Mouse (Mus musculus) forebrain, embryonic 10.5 days (tissue): ENCODE data around the gene Dusp12. TPM values are rescaled to one million over a fixed set of nuclear protein-coding genes. Genes with fewer than 3 reads are reported as not detected.

Experiments
- DNase-seq: peaks from one replicate; pipeline ENCODE4 v3.0.0-alpha.2; 2017; ENCODE audit warnings: low spot score; ENCODE audit errors: extremely low spot score
- H3K27ac ChIP-seq: fragments of 300-500 bp; sonication (generic); 2 replicates; pipeline ENCODE4 v1.5.1; 2016; ENCODE audit warnings: mild to moderate bottlenecking
- H3K27me3 ChIP-seq: fragments of 300-500 bp; sonication (generic); 2 replicates; pipeline ENCODE4 v1.6.1; 2016; ENCODE audit warnings: mild to moderate bottlenecking; ENCODE audit not compliant: poor library complexity, severe bottlenecking
- H3K36me3 ChIP-seq: fragments of 300-500 bp; sonication (generic); replicated peaks from 2 replicates; pipeline ENCODE4 v1.6.1; 2016; ENCODE audit warnings: mild to moderate bottlenecking, moderate library complexity
- H3K4me1 ChIP-seq: fragments of 300-500 bp; sonication (generic); 2 replicates; pipeline ENCODE4 v1.6.1; 2016
- H3K4me3 ChIP-seq: fragments of 300-500 bp; sonication (generic); 2 replicates; pipeline ENCODE4 v1.5.1; 2016; ENCODE audit warnings: mild to moderate bottlenecking, moderate library complexity
- H3K9me3 ChIP-seq: fragments of 300-500 bp; sonication (generic); 2 replicates; pipeline ENCODE4 v1.6.1; 2016; ENCODE audit warnings: mild to moderate bottlenecking, moderate library complexity
- WGBS: fragments of 180-500 bp; shearing (Covaris S2); methylation state at CpG from one replicate; pipeline ENCODE4 v1.1.7; 2016; 5-methylcytosine and 5-hydroxymethylcytosine counted together
- polyA plus RNA-seq: library from polyadenylated mRNA; unstranded; fragments of >200 nt; fragmentation: Nextera tagmentation; extraction: Ambion mirVana; gene quantifications from 2 replicates; pipeline ENCODE4 v1.2.1, GENCODE M21; 2016

The Dusp12 gene
- polyA plus RNA-seq, 1 experiment from 2014 or later, result 33.2 TPM

GRCm38 (mm10) chr1:170865406-170865805 is 19.9 kb downstream of the Dusp12 start:
- Histone ChIP-seq H3K27me3 (no peaks in the 10 kb centered on the region), H3K4me3 (no peak overlapping the region), H3K9me3 (no peaks in the 10 kb centered on the region), H3K27ac (no peak overlapping the region), H3K4me1 (peaks cover 11% of the 10 kb centered on the region), H3K36me3 (no peaks in the 10 kb centered on the region)
- 94% methylated on average over 5 of the region's 5 CpGs for WGBS
- no peak for DNase-seq

- Histone ChIP-seq H3K27ac (no peak overlapping the region), H3K36me3 (no peaks in the 10 kb centered on the region), H3K4me3 (no peak overlapping the region), H3K27me3 (no peaks in the 10 kb centered on the region), H3K9me3 (no peaks in the 10 kb centered on the region), H3K4me1 (peaks cover 11% of the 10 kb centered on the region)
- 91% methylated on average over 3 of the region's 3 CpGs for WGBS
- no peak for DNase-seq
These were observed 20.6 kb downstream of the Dusp12 start for GRCm38 (mm10) chr1:170864754-170865153.

DNA sequence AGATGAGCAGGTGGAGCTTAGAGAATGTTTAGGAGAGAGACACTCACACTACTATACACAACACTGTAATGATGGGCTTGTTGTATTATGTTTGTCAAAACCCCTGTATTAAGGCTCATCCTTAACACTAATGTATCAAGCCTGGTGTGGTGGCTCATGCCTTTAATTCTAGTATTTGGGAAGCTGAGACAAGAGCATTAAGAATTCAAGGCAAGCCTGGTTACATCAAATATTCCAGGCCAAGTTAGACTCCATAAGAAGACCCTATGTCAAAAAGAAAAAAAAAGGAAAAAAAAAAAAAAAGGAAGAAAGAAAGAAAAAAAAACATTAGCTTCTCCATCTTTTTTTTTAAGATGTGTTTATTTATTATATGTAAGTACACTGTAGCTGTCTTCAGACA is 21.1 kb downstream of the Dusp12 start:
- DNase-seq, result no peak
- Histone ChIP-seq H3K36me3 (no peaks in the 10 kb centered on the region), H3K4me3 (no peak overlapping the region), H3K27me3 (no peaks in the 10 kb centered on the region), H3K27ac (no peak overlapping the region), H3K9me3 (no peaks in the 10 kb centered on the region), H3K4me1 (peaks cover 11% of the 10 kb centered on the region)

- Histone ChIP-seq H3K4me1 (peaks cover 11% of the 10 kb centered on the region), H3K27me3 (no peaks in the 10 kb centered on the region), H3K4me3 (no peak overlapping the region), H3K9me3 (no peaks in the 10 kb centered on the region), H3K36me3 (no peaks in the 10 kb centered on the region), H3K27ac (no peak overlapping the region)
- WGBS, result 83% methylated on average over 4 of the region's 4 CpGs
- DNase-seq, result no peak
These were observed 22.3 kb downstream of the Dusp12 start for GRCm38 (mm10) chr1:170863033-170863432.

DNA sequence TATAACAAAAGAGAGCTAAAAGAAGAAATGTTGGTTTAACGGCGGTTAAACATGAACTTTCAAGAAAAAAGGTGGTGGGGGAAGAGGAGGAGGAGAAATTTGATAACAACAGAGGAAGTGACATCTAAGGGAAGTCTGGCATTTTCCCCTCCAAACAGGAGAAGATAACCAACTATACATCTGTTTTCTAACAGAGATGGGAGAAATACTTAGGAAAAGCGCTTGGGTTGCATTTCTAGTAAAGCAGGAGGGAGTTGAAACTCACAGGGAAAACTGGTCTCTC is 23.0 kb downstream of the Dusp12 start:
- no peaks in the 10 kb centered on the region for H3K9me3 ChIP-seq
- H3K4me3 ChIP-seq, result no peak overlapping the region
- no peaks in the 10 kb centered on the region for H3K36me3 ChIP-seq
- peaks cover 11% of the 10 kb centered on the region for H3K4me1 ChIP-seq
- WGBS, result 83% methylated on average over 3 of the region's 3 CpGs
- H3K27me3 ChIP-seq, result no peaks in the 10 kb centered on the region
- no peak for DNase-seq
- H3K27ac ChIP-seq, result no peak overlapping the region

DNA sequence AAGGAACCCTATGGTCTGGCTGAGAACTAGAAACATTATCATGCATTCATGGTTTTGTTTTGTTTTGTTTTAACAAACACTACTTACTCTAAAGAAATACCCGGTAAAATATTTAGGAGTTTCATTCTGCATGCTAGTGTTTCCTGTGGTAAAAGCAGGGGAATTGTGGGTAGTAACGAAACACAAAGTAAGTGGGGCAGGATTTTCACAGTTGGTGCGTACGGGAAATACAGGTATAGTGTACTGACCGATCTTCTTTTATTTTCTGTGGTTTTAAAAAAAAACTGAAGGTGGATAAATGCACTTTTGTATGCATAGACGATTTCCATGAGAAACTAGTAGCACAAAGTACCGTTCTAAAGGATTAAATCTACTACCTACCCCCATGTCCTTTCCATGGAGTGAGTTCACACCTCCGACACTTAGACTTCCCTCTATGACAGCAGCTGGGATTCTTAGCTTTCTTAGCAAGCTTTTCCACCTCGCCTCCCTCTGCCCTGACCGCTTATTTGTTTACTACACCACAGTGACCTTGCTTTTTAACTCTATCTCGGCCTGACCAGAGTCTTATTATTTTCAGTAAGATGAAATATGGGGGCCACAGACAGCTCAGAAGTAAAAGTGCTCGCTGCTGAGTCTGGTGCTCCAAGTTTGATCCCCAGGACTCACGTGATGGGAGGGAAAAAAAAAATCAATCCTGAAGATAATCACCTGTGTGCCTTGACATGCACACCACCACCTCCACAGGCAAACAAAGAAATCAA is 23.5 kb downstream of the Dusp12 start:
- 89% methylated on average over 13 of the region's 13 CpGs for WGBS
- no peak for DNase-seq
- Histone ChIP-seq H3K9me3 (no peaks in the 10 kb centered on the region), H3K4me3 (no peak overlapping the region), H3K36me3 (no peaks in the 10 kb centered on the region), H3K4me1 (peaks cover 7% of the 10 kb centered on the region), H3K27me3 (no peaks in the 10 kb centered on the region), H3K27ac (no peak overlapping the region)

DNA sequence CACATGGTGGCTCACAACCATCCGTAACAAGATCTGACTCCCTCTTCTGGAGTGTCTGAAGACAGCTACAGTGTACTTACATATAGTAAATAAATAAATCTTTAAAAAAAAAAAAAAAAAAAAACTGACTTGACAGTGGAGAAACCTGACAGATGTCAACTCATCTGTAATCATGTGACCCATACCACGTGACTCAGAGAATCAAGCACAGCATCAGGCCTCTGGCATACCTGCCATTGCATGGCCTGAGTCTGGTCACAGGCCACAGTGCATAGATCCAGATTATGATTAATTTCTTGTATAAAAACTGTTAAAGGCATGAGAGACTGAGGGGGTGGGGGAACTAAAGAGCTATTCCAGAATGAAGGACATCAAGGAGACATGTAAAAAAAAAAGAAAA is 26.5 kb downstream of the Dusp12 start:
- Histone ChIP-seq H3K4me3 (no peak overlapping the region), H3K27ac (no peak overlapping the region), H3K4me1 (no peaks in the 10 kb centered on the region), H3K27me3 (no peaks in the 10 kb centered on the region), H3K36me3 (no peaks in the 10 kb centered on the region), H3K9me3 (no peaks in the 10 kb centered on the region)
- 77% methylated on average over 2 of the region's 2 CpGs for WGBS
- no peak for DNase-seq

DNA sequence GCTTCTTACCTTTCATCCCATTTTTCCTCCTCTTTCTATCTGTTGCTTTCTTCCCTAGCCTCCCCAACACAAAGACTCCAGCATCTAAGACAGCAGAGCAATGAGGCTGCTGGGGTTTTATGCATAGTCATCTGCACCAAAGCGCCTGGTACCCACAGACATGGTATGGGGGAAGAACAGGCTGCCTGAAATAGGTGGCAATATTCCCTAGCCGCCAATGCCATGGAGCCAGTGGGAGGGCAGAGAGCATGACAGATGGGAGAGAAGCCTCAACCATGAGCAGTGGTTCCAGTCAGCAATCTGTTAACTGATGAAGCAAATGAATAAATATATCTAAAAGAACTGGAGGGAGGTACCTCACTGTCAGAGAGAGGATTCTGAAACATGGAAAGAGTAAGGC is 28.0 kb downstream of the Dusp12 start:
- Histone ChIP-seq H3K27me3 (no peaks in the 10 kb centered on the region), H3K9me3 (no peaks in the 10 kb centered on the region), H3K4me3 (no peak overlapping the region), H3K36me3 (no peaks in the 10 kb centered on the region), H3K27ac (no peak overlapping the region), H3K4me1 (no peaks in the 10 kb centered on the region)
- 87% methylated on average over 2 of the region's 2 CpGs for WGBS
- DNase-seq, result no peak

GRCm38 (mm10) chr1:170855056-170855760 is 30.1 kb downstream of the Dusp12 start:
- Histone ChIP-seq H3K9me3 (no peaks in the 10 kb centered on the region), H3K4me3 (no peak overlapping the region), H3K27ac (no peak overlapping the region), H3K27me3 (no peaks in the 10 kb centered on the region), H3K36me3 (peaks cover 5% of the 10 kb centered on the region; the same call in 1 of the 2 replicates), H3K4me1 (no peaks in the 10 kb centered on the region)
- 86% methylated on average over 13 of the region's 13 CpGs for WGBS
- no peak for DNase-seq

GRCm38 (mm10) chr1:170853604-170854003 is 31.7 kb downstream of the Dusp12 start:
- Histone ChIP-seq H3K4me1 (no peaks in the 10 kb centered on the region), H3K27ac (no peak overlapping the region), H3K9me3 (no peaks in the 10 kb centered on the region), H3K36me3 (peaks cover 5% of the 10 kb centered on the region; the same call in 1 of the 2 replicates), H3K4me3 (no peak overlapping the region), H3K27me3 (no peaks in the 10 kb centered on the region)
- no peak for DNase-seq
- 96% methylated on average over 3 of the region's 3 CpGs for WGBS

DNA sequence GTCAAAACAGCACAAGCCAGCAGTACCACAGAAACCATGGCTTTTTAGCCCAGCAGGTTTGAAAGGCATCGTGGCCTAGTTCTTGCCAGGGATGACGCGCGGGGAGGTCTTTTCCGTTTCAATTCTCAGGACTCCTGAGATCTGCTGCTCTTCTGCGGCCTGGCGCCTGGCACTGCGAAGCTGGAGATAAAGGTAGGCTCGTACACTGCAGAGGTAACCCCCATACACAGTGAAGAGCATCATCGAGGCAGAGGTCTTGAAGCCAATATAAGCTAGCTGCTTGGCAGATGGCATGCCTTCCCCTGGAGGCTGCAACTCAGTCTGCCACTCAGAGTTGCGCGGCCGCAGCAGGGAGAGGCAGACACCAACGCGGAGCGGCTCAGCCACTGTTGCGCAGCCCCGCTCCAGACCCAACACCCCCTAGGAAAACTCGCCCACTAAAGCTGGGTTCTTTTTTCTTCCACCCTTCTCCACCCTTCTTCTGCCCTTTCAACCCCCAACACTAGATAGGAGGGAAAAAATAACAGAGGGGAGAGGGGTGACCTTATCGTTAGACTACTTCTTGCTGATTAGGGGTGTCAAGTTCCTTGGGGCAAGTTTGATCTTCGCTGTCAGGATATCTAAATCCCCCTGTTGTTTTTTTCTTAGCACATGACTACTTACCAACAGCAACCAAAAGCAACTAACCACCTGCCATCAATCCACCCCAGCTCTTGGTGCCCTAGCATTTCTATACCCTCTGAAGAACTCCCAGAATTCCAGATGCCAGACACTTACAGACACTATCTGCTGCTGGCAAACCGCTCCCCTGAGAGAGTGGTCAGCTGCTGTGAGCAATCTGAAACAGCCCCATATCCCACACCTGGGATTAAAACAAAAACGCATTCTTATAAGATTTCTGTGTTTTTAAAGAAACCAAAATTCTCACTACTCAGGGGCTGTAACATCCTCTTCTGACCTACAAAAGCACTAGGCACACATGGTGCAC is 34.4 kb downstream of the Dusp12 start:
- peaks cover 5% of the 10 kb centered on the region; the same call in 1 of the 2 replicates for H3K36me3 ChIP-seq
- H3K4me1 ChIP-seq, result no peaks in the 10 kb centered on the region
- DNase-seq, result no peak
- H3K27me3 ChIP-seq, result no peaks in the 10 kb centered on the region
- no peak overlapping the region for H3K27ac ChIP-seq
- H3K4me3 ChIP-seq, result no peak overlapping the region
- 91% methylated on average over 23 of the region's 23 CpGs for WGBS
- H3K9me3 ChIP-seq, result no peaks in the 10 kb centered on the region

- no peak for DNase-seq
- Histone ChIP-seq H3K9me3 (no peaks in the 10 kb centered on the region), H3K4me3 (no peak overlapping the region), H3K27ac (no peak overlapping the region), H3K4me1 (no peaks in the 10 kb centered on the region), H3K27me3 (no peaks in the 10 kb centered on the region), H3K36me3 (peaks cover 5% of the 10 kb centered on the region; the same call in 1 of the 2 replicates)
- 85% methylated on average over 2 of the region's 2 CpGs for WGBS
These were observed 35.3 kb downstream of the Dusp12 start for GRCm38 (mm10) chr1:170850007-170850406.
